Mouse (Mus musculus) cerebellum, postnatal 36 days (tissue): ENCODE measurements at regions not wholly inside any gene's neighbourhood (a gene's known extent, or its start where the extent isn't known, plus 50 kb on each side); places are given as distances from the start of the nearest gene placed in this dataset.

ENCODE experiments used
- DNase-seq, 2 experiments: peaks; one replicate each; pipeline ENCODE4 v3.0.0; 2021 to 2022; ENCODE audit warnings: mixed read lengths in 2 of 2

- DNase-seq, result no peak
Observed at GRCm38 (mm10) chr12:26621135-26621932, 152.3 kb downstream of the Cmpk2 start.

- no peak for DNase-seq
Observed at GRCm38 (mm10) chr12:26620501-26621134, 151.6 kb downstream of the Cmpk2 start.

GRCm38 (mm10) chr12:26617969-26618368, 149.0 kb downstream of the Cmpk2 start:
- DNase-seq, result no peak

- DNase-seq, result no peak
Observed at GRCm38 (mm10) chr12:26613086-26613705, 144.2 kb downstream of the Cmpk2 start.

GRCm38 (mm10) chr12:26610079-26610478, 141.1 kb downstream of the Cmpk2 start:
- DNase-seq, result no peak

- DNase-seq, result no peak
Observed at GRCm38 (mm10) chr12:26598501-26598900, 129.5 kb downstream of the Cmpk2 start.

GRCm38 (mm10) chr12:26592125-26592524, 123.1 kb downstream of the Cmpk2 start:
- no peak for DNase-seq

GRCm38 (mm10) chr12:26589091-26589490, 120.1 kb downstream of the Cmpk2 start:
- no peak for DNase-seq

GRCm38 (mm10) chr12:26577438-26577837, 108.4 kb downstream of the Cmpk2 start:
- no peak for DNase-seq

GRCm38 (mm10) chr12:26571602-26572001, 102.6 kb downstream of the Cmpk2 start:
- DNase-seq, result no peak

GRCm38 (mm10) chr12:26567435-26567834, 98.4 kb downstream of the Cmpk2 start:
- no peak for DNase-seq

GRCm38 (mm10) chr12:26562858-26563257, 93.9 kb downstream of the Cmpk2 start:
- no peak for DNase-seq

- no peak for DNase-seq
Observed at GRCm38 (mm10) chr12:26559560-26559959, 90.6 kb downstream of the Cmpk2 start.

GRCm38 (mm10) chr12:26557411-26557810, 88.4 kb downstream of the Cmpk2 start:
- no peak for DNase-seq

- DNase-seq, result no peak
Observed at GRCm38 (mm10) chr12:26551168-26551926, 82.3 kb downstream of the Cmpk2 start.

- DNase-seq, result no peak
Observed at GRCm38 (mm10) chr12:26547466-26547865, 78.5 kb downstream of the Cmpk2 start.

GRCm38 (mm10) chr12:26546361-26546760, 77.4 kb downstream of the Cmpk2 start:
- no peak for DNase-seq

- DNase-seq, result no peak
Observed at GRCm38 (mm10) chr12:26543463-26543862, 74.5 kb downstream of the Cmpk2 start.

- no peak for DNase-seq
Observed at GRCm38 (mm10) chr12:26542451-26542850, 73.4 kb downstream of the Cmpk2 start.

GRCm38 (mm10) chr12:26535261-26535890, 66.4 kb downstream of the Cmpk2 start:
- no peak for DNase-seq

GRCm38 (mm10) chr12:26534229-26535105, 65.5 kb downstream of the Cmpk2 start:
- no peak for DNase-seq
